Mouse (Mus musculus): ENCODE measurements at regions not wholly inside any gene's neighbourhood (a gene's known extent, or its start where the extent isn't known, plus 50 kb on each side); places are given as distances from the start of the nearest gene placed in this dataset.

DNA sequence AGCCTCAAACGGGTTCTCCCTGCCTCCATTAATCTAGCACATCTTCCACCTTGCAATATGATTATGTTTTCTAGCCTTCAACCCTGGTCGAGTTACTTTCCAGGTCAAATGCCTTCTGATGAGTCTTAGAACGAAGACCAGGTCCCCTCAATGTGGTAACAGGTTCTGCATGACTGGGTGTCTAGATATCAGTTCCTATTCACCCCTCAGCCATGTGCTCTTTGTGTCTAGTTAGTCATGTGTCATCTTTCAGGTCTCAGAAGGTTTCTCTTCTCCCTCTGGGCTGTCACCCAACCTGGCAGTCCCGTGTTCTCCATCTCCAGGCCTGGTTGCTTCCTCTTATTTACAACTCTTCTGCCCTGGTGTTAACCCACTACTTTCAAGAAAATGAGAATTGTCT, 356.7 kb downstream of the Rps24 start:
- TF ChIP-seq CHD2 (IDR thresholded peaks at IDR 0.05; ENCODE audit: low read depth, low read length) (no peak), ZC3H11A (IDR thresholded peaks at IDR 0.05; ENCODE audit: borderline replicate concordance, low read depth, low read length) (no peak), HCFC1 (IDR thresholded peaks at IDR 0.05; ENCODE audit: borderline replicate concordance, insufficient read depth, low read length) (no peak), MAFK (IDR thresholded peaks at IDR 0.05; ENCODE audit: insufficient read depth, low read depth, low read length) (no peak), ZNF384 (IDR thresholded peaks at IDR 0.05; ENCODE audit: low read depth, low read length) (no peak)
